ENCODE assay signal across 25 mouse cellular contexts in the genomic region with DNA sequence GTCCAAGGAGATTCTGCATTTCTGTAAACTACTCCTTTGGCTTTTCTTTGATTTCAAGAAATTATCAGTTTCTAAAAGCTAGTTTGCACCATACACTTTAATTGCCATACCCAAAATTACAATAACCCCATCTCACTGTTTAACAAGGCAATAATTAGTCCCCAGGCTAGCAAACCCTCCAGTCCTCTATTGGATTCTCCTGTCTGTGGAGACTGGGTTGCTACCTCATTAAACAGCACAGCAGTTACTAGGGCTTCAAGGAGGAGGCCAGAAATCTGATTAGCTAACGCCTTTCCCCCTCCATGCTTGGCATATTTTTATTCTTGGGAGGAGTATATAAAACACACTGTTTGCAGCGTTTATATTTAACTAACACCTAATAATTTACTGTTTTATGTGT.
"Had no signal": no experiment of that assay in that cellular context is flagged by ENCODE, and none has a peak within 500 bp of the region (broad histone marks: within the 10 kb centered on the region; RNA-seq: fewer than 3 reads in every experiment).

No protein-coding gene starts in this region.

- H3K27me3 ChIP-seq: heart, embryonic 12.5 days; hindbrain, embryonic 12.5 days; intestine, embryonic 15.5 days; liver, embryonic 13.5 days had no signal

- H3K4me3 ChIP-seq: gastrocnemius, adult 2 months; heart, embryonic 10.5 days; heart, embryonic 12.5 days; hindbrain, embryonic 10.5 days; hindbrain, embryonic 12.5 days; intestine, embryonic 15.5 days; layer of hippocampus, adult 2 months; left cerebral cortex, adult 2 months; limb, embryonic 13.5 days; liver, embryonic 13.5 days had no signal

- H3K36me3 ChIP-seq: heart, embryonic 10.5 days; heart, embryonic 12.5 days; hindbrain, embryonic 10.5 days; hindbrain, embryonic 12.5 days; intestine, embryonic 15.5 days; limb, embryonic 13.5 days; liver, embryonic 13.5 days had no signal

- ATAC-seq: hindbrain, embryonic 16.5 days; inflammation-experienced regulatory T-cells, adult 6 months; intestine, embryonic 15.5 days; intestine, postnatal 0 days had no signal

- DNase-seq: gastrocnemius, adult 2 months; gastrocnemius, postnatal 10 days; gastrocnemius, postnatal 25 days; heart, adult 18-20 months; heart, postnatal 10 days; heart, postnatal 4 days; kidney, adult 18-20 months; kidney, adult 8-10 months; kidney, postnatal 10 days; kidney, postnatal 4 days; liver; liver, embryonic 13.5 days had no signal

- H3K9me3 ChIP-seq: heart, embryonic 10.5 days; heart, embryonic 12.5 days; hindbrain, embryonic 10.5 days; hindbrain, embryonic 12.5 days; intestine, embryonic 15.5 days; limb, embryonic 13.5 days; liver, embryonic 13.5 days had no signal

- H3K4me2 ChIP-seq: heart, embryonic 12.5 days; hindbrain, embryonic 12.5 days; hindbrain, embryonic 14.5 days; intestine, embryonic 15.5 days; limb, embryonic 13.5 days; liver, embryonic 11.5 days; liver, embryonic 13.5 days had no signal

- H3K9ac ChIP-seq: heart, embryonic 12.5 days; hindbrain, embryonic 12.5 days; hindbrain, embryonic 14.5 days; intestine, embryonic 15.5 days; limb, embryonic 13.5 days; liver, embryonic 13.5 days had no signal

- H3K27ac ChIP-seq: gastrocnemius, adult 2 months; heart, embryonic 10.5 days; hindbrain, embryonic 10.5 days; hindbrain, embryonic 12.5 days; hindbrain, embryonic 14.5 days; intestine, embryonic 15.5 days; layer of hippocampus, adult 2 months; left cerebral cortex, adult 2 months; limb, embryonic 13.5 days; liver, embryonic 13.5 days had no signal

- H3K4me1 ChIP-seq: heart, embryonic 10.5 days; heart, embryonic 12.5 days; hindbrain, embryonic 10.5 days; hindbrain, embryonic 12.5 days; intestine, embryonic 15.5 days; liver, embryonic 13.5 days had no signal
